Mouse (Mus musculus) heart, postnatal 36 days (tissue): ENCODE measurements around the gene Sh2d3c. TPM values are rescaled to one million over a fixed set of nuclear protein-coding genes. Genes with fewer than 3 reads are reported as not detected.

Experiments
- DNase-seq, 2 experiments: peaks; one replicate each; pipeline ENCODE4 v3.0.0; 2021 to 2022
- intact Hi-C: fragments of 180-260 bp; cut with DNase I; formaldehyde crosslinking; loops from one replicate; pipeline ENCODE4 v1.15.1; 2025
- total RNA-seq, 2 experiments: library from RNA; stranded (reverse); gene quantifications; 2 replicates each; pipeline ENCODE4 v1.2.3; 2021

The Sh2d3c gene
- 10 to 100 TPM; 26.8 to 28.1 TPM for total RNA-seq

- no peak for DNase-seq
- intact Hi-C loops: no loop called here
Measured at GRCm38 (mm10) chr2:32720681-32721229, at the start of gene Sh2d3c. Gene Sh2d3c (plus strand): TSS chr2:32721055.

- intact Hi-C loops: no loop called here
- DNase-seq: no peak
Measured at GRCm38 (mm10) chr2:32671147-32671546, 49.7 kb upstream of the Sh2d3c start.

GRCm38 (mm10) chr2:32671907-32672595 is 48.8 kb upstream of the Sh2d3c start:
- DNase-seq: no peak
- intact Hi-C loops: loop anchor here (2.0 kb wide), 1 partner anchor 15 kb away; no protein-coding TSS in a partner anchor

GRCm38 (mm10) chr2:32673176-32673917 is 47.5 kb upstream of the Sh2d3c start:
- intact Hi-C loops: loop anchor here (2.0 kb wide), 1 partner anchor 13 kb away; no protein-coding TSS in a partner anchor
- no peak for DNase-seq

GRCm38 (mm10) chr2:32676821-32677220 is 44.0 kb upstream of the Sh2d3c start:
- intact Hi-C loops: no loop called here
- DNase-seq: no peak

GRCm38 (mm10) chr2:32677683-32678082 is 43.2 kb upstream of the Sh2d3c start:
- DNase-seq: no peak
- intact Hi-C loops: no loop called here

GRCm38 (mm10) chr2:32680051-32680451 is 40.8 kb upstream of the Sh2d3c start:
- peak in 1 of 2 experiments; percentile 49 for DNase-seq
- intact Hi-C loops: no loop called here

GRCm38 (mm10) chr2:32680961-32681650 is 39.7 kb upstream of the Sh2d3c start:
- intact Hi-C loops: no loop called here

GRCm38 (mm10) chr2:32681754-32682153 is 39.1 kb upstream of the Sh2d3c start:
- intact Hi-C loops: no loop called here
- DNase-seq: no peak

More at GRCm38 (mm10) chr2:32680961-32681650, 39.7 kb upstream of the Sh2d3c start:
- DNase-seq: no peak

- intact Hi-C loops: no loop called here
- no peak for DNase-seq
Measured at GRCm38 (mm10) chr2:32682721-32683417, 38.0 kb upstream of the Sh2d3c start.

GRCm38 (mm10) chr2:32683701-32684100 is 37.2 kb upstream of the Sh2d3c start:
- intact Hi-C loops: no loop called here

GRCm38 (mm10) chr2:32684681-32685428 is 36.0 kb upstream of the Sh2d3c start:
- intact Hi-C loops: no loop called here
- DNase-seq: no peak

More at GRCm38 (mm10) chr2:32683701-32684100, 37.2 kb upstream of the Sh2d3c start:
- DNase-seq: no peak

- intact Hi-C loops: loop anchor here (2.0 kb wide), 1 partner anchor 13 kb away; no protein-coding TSS in a partner anchor
- no peak for DNase-seq
Measured at GRCm38 (mm10) chr2:32685807-32686206, 35.0 kb upstream of the Sh2d3c start.

GRCm38 (mm10) chr2:32686640-32687039 is 34.2 kb upstream of the Sh2d3c start:
- intact Hi-C loops: loop anchor here (2.0 kb wide), 1 partner anchor 14 kb away; no protein-coding TSS in a partner anchor
- DNase-seq: no peak

- intact Hi-C loops: loop anchor here (2.0 kb wide), 1 partner anchor 15 kb away; no protein-coding TSS in a partner anchor
Measured at GRCm38 (mm10) chr2:32687562-32687961, 33.3 kb upstream of the Sh2d3c start.

GRCm38 (mm10) chr2:32689420-32689819 is 31.4 kb upstream of the Sh2d3c start:
- DNase-seq: peak; percentile 87 to 92
- intact Hi-C loops: loop anchor here (1.0 to 2.0 kb wide), 2 partner anchors 58 to 105 kb away; no protein-coding TSS in a partner anchor

More at GRCm38 (mm10) chr2:32687562-32687961, 33.3 kb upstream of the Sh2d3c start:
- no peak for DNase-seq

GRCm38 (mm10) chr2:32691041-32691440 is 29.8 kb upstream of the Sh2d3c start:
- DNase-seq: no peak
- intact Hi-C loops: loop anchor here (10.0 kb wide), 1 partner anchor 306 kb away; the partner anchor contains the start of genes 1110008P14Rik and Lcn2

- intact Hi-C loops: loop anchor here (10.0 kb wide), 1 partner anchor 308 kb away; the partner anchor contains the start of genes 1110008P14Rik and Lcn2
- DNase-seq: no peak
Measured at GRCm38 (mm10) chr2:32692496-32692895, 28.4 kb upstream of the Sh2d3c start.

- intact Hi-C loops: loop anchor here (10.0 kb wide), 1 partner anchor 308 kb away; the partner anchor contains the start of genes 1110008P14Rik and Lcn2
Measured at GRCm38 (mm10) chr2:32693282-32693681, 27.6 kb upstream of the Sh2d3c start.

More at GRCm38 (mm10) chr2:32693282-32693681, 27.6 kb upstream of the Sh2d3c start:
- DNase-seq: no peak
